Mouse (Mus musculus) olfactory bulb, adult 2 months (tissue): ENCODE results near the gene Reck.

ENCODE experiments used
- CTCF ChIP-seq: fragments of 200-500 bp; IDR thresholded peaks from 2 replicates; pipeline ENCODE4 v1.5.1; 2012; ENCODE audit warnings: low read depth, mild to moderate bottlenecking, low read length, moderate library complexity; ENCODE audit not compliant: insufficient read depth
- POLR2A ChIP-seq: fragments of 200-500 bp; IDR thresholded peaks from 2 replicates; pipeline ENCODE4 v1.6.1; 2012; ENCODE audit warnings: mild to moderate bottlenecking, low read depth, low read length, moderate library complexity; ENCODE audit not compliant: insufficient read depth

- TF ChIP-seq CTCF (no peak), POLR2A (no peak)
Observed at GRCm38 (mm10) chr4:43840101-43840500, 35.2 kb upstream of the Reck start, which contains the start of gene Olfr157.
